Mouse (Mus musculus): ENCODE measurements at regions not wholly inside any gene's neighbourhood (a gene's known extent, or its start where the extent isn't known, plus 50 kb on each side); places are given as distances from the start of the nearest gene placed in this dataset.

GRCm38 (mm10) chr10:99461446-99461966 lies 198.5 kb downstream of the Dusp6 start:
- no peak for DNase-seq (ENCODE audit: extremely low spot score)

- DNase-seq (ENCODE audit: extremely low spot score): no peak
Measured at GRCm38 (mm10) chr10:99466695-99467094, 203.7 kb downstream of the Dusp6 start.

- DNase-seq (ENCODE audit: extremely low spot score): no peak
Measured at GRCm38 (mm10) chr10:99467319-99467842, 204.3 kb downstream of the Dusp6 start.

GRCm38 (mm10) chr10:99468971-99469370 lies 205.9 kb downstream of the Dusp6 start:
- no peak for DNase-seq (ENCODE audit: extremely low spot score)

- no peak for DNase-seq (ENCODE audit: extremely low spot score)
Measured at GRCm38 (mm10) chr10:99471832-99472497, 208.9 kb downstream of the Dusp6 start.

- DNase-seq (ENCODE audit: extremely low spot score): no peak
Measured at GRCm38 (mm10) chr10:99472806-99473205, 209.8 kb downstream of the Dusp6 start.

- DNase-seq (ENCODE audit: extremely low spot score): no peak
Measured at GRCm38 (mm10) chr10:99473758-99474157, 210.7 kb downstream of the Dusp6 start.

GRCm38 (mm10) chr10:99474546-99474945 lies 211.5 kb downstream of the Dusp6 start:
- no peak for DNase-seq (ENCODE audit: extremely low spot score)

- no peak for DNase-seq (ENCODE audit: extremely low spot score)
Measured at GRCm38 (mm10) chr10:99476214-99476613, 213.2 kb downstream of the Dusp6 start.

- DNase-seq (ENCODE audit: extremely low spot score): no peak
Measured at GRCm38 (mm10) chr10:99476776-99477175, 213.7 kb downstream of the Dusp6 start.

GRCm38 (mm10) chr10:99480573-99480972 lies 217.5 kb downstream of the Dusp6 start:
- no peak for DNase-seq (ENCODE audit: extremely low spot score)

- DNase-seq (ENCODE audit: extremely low spot score): no peak
Measured at GRCm38 (mm10) chr10:99482009-99482408, 219.0 kb downstream of the Dusp6 start.

GRCm38 (mm10) chr10:99488195-99489080 lies 225.4 kb downstream of the Dusp6 start:
- no peak for DNase-seq (ENCODE audit: extremely low spot score)

GRCm38 (mm10) chr10:99511514-99512237 lies 247.8 kb downstream of the Csl start:
- no peak for DNase-seq (ENCODE audit: extremely low spot score)

- no peak for DNase-seq (ENCODE audit: extremely low spot score)
Measured at GRCm38 (mm10) chr10:99517944-99518343, 241.5 kb downstream of the Csl start.

- peak; percentile 31 for DNase-seq (ENCODE audit: extremely low spot score)
Measured at GRCm38 (mm10) chr10:99519479-99519878, 240.0 kb downstream of the Csl start.

- DNase-seq (ENCODE audit: extremely low spot score): no peak
Measured at GRCm38 (mm10) chr10:99523817-99524216, 235.6 kb downstream of the Csl start.

- peak; percentile 39 for DNase-seq (ENCODE audit: extremely low spot score)
Measured at GRCm38 (mm10) chr10:99524273-99525212, 234.9 kb downstream of the Csl start.

GRCm38 (mm10) chr10:99526148-99526547 lies 233.3 kb downstream of the Csl start:
- DNase-seq (ENCODE audit: extremely low spot score): no peak

GRCm38 (mm10) chr10:99526561-99526960 lies 232.9 kb downstream of the Csl start:
- no peak for DNase-seq (ENCODE audit: extremely low spot score)

- no peak for DNase-seq (ENCODE audit: extremely low spot score)
Measured at GRCm38 (mm10) chr10:99531104-99531503, 228.4 kb downstream of the Csl start.

All from embryo, embryonic 9.5 days (tissue).